Mouse (Mus musculus): ENCODE measurements around the gene Tmem131.

The Tmem131 gene

GRCm38 (mm10) chr1:36784365-36785134, 158.9 kb downstream of the Tmem131 start:
- peak; percentile 52 to 81 for DNase-seq (ENCODE audit: low spot score in 2 of 2)

GRCm38 (mm10) chr1:36782476-36782875, 161.0 kb downstream of the Tmem131 start:
- no peak for DNase-seq (ENCODE audit: low spot score in 2 of 2)

GRCm38 (mm10) chr1:36780793-36781192, 162.7 kb downstream of the Tmem131 start:
- no peak for DNase-seq (ENCODE audit: low spot score in 2 of 2)

GRCm38 (mm10) chr1:36772198-36772934, 171.1 kb downstream of the Tmem131 start:
- DNase-seq (ENCODE audit: low spot score in 2 of 2) = no peak

GRCm38 (mm10) chr1:36770998-36771397, 172.5 kb downstream of the Tmem131 start:
- DNase-seq (ENCODE audit: low spot score in 2 of 2) = no peak

GRCm38 (mm10) chr1:36769951-36770350, 173.5 kb downstream of the Tmem131 start:
- DNase-seq (ENCODE audit: low spot score in 2 of 2) = no peak

- DNase-seq (ENCODE audit: low spot score in 2 of 2) = no peak
These were observed 174.7 kb downstream of the Tmem131 start for GRCm38 (mm10) chr1:36768786-36769185.

GRCm38 (mm10) chr1:36767321-36767720, 176.1 kb downstream of the Tmem131 start:
- no peak for DNase-seq (ENCODE audit: low spot score in 2 of 2)

GRCm38 (mm10) chr1:36766431-36767205, 176.8 kb downstream of the Tmem131 start:
- peak; percentile 61 to 73 for DNase-seq (ENCODE audit: low spot score in 2 of 2)

- DNase-seq (ENCODE audit: low spot score in 2 of 2) = peak; percentile 77
These were observed 181.9 kb downstream of the Tmem131 start, which contains the start of gene Zap70 for GRCm38 (mm10) chr1:36761568-36761967. Gene Zap70 (plus strand): TSS chr1:36761798.

GRCm38 (mm10) chr1:36761061-36761460, 182.4 kb downstream of the Tmem131 start:
- no peak for DNase-seq (ENCODE audit: low spot score in 2 of 2)

GRCm38 (mm10) chr1:36760401-36760800, 183.1 kb downstream of the Tmem131 start:
- DNase-seq (ENCODE audit: low spot score in 2 of 2) = no peak

- no peak for DNase-seq (ENCODE audit: low spot score in 2 of 2)
These were observed 184.4 kb downstream of the Tmem131 start for GRCm38 (mm10) chr1:36759076-36759475.

GRCm38 (mm10) chr1:36758553-36758952, 184.9 kb downstream of the Tmem131 start:
- DNase-seq (ENCODE audit: low spot score in 2 of 2) = no peak

- DNase-seq (ENCODE audit: low spot score in 2 of 2) = no peak
These were observed 189.4 kb downstream of the Tmem131 start for GRCm38 (mm10) chr1:36753932-36754675.

GRCm38 (mm10) chr1:36746452-36746851, 197.0 kb downstream of the Tmem131 start:
- peak in 1 of 2 experiments; percentile 72 for DNase-seq (ENCODE audit: low spot score in 2 of 2)

GRCm38 (mm10) chr1:36745661-36746060, 197.8 kb downstream of the Tmem131 start:
- DNase-seq (ENCODE audit: low spot score in 2 of 2) = no peak

- peak; percentile 64 to 84 for DNase-seq (ENCODE audit: low spot score in 2 of 2)
These were observed 199.1 kb downstream of the Tmem131 start for GRCm38 (mm10) chr1:36744268-36744944.

GRCm38 (mm10) chr1:36743046-36743445, 200.4 kb downstream of the Tmem131 start:
- no peak for DNase-seq (ENCODE audit: low spot score in 2 of 2)
